In genomic region chr17:52611382-52611781, GRCm38 (mm10) we compare ENCODE assay signal across 17 mouse cellular contexts. TPM values are rescaled to one million over a fixed set of nuclear protein-coding genes. Genes with fewer than 3 reads are reported as not detected.
"Had no signal": no experiment of that assay in that cellular context is flagged by ENCODE, and none has a peak within 500 bp of the region (broad histone marks: within the 10 kb centered on the region; RNA-seq: fewer than 3 reads in every experiment).

No protein-coding gene starts in this region.

- H3K4me2 ChIP-seq: neural tube, embryonic 12.5 days; neural tube, embryonic 13.5 days; neural tube, embryonic 15.5 days; stomach, embryonic 15.5 days had no signal

- H3K36me3 ChIP-seq: neural tube, embryonic 12.5 days; neural tube, embryonic 13.5 days; neural tube, embryonic 15.5 days; stomach, embryonic 15.5 days had no signal

- H3K4me1 ChIP-seq: neural tube, embryonic 12.5 days; neural tube, embryonic 13.5 days; neural tube, embryonic 15.5 days; stomach, embryonic 15.5 days had no signal

- H3K9ac ChIP-seq: neural tube, embryonic 12.5 days; neural tube, embryonic 13.5 days; neural tube, embryonic 15.5 days; stomach, embryonic 15.5 days had no signal

- H3K9me3 ChIP-seq: neural tube, embryonic 12.5 days; neural tube, embryonic 13.5 days; neural tube, embryonic 15.5 days; stomach, embryonic 15.5 days had no signal

- H3K27ac ChIP-seq: neural tube, embryonic 12.5 days; neural tube, embryonic 13.5 days; neural tube, embryonic 15.5 days; stomach, embryonic 15.5 days; stomach, postnatal 0 days had no signal

- DNase-seq: retina, postnatal 1 day; right cerebral cortex, adult 18-20 months; right cerebral cortex, postnatal 14 days; right cerebral cortex, postnatal 4 days; spleen, adult 18-20 months; thymus, adult 18-20 months; thymus, adult 2 months; thymus, postnatal 14 days; thymus, postnatal 25 days; thymus, postnatal 36 days; thymus, postnatal 4 days had no signal

- H3K4me3 ChIP-seq: neural tube, embryonic 12.5 days; neural tube, embryonic 13.5 days; neural tube, embryonic 15.5 days; stomach, embryonic 15.5 days had no signal

- H3K27me3 ChIP-seq: neural tube, embryonic 12.5 days; neural tube, embryonic 13.5 days; neural tube, embryonic 15.5 days; stomach, embryonic 15.5 days had no signal

RNA-seq across cellular contexts. Expression of gene Kcnh8, which starts 8.9 kb away (rescaled TPM):
- polyA plus RNA-seq: spleen, adult 2 months had no signal
